Mouse (Mus musculus) liver, adult 2 months (tissue): ENCODE data around the gene Pwp2.

ENCODE experiments used
- CTCF ChIP-seq: fragments of 200-500 bp; IDR thresholded peaks from 2 replicates; pipeline ENCODE4 v1.5.1; 2011; ENCODE audit warnings: low read depth, low read length, control low read depth
- POLR2A ChIP-seq: fragments of 200-500 bp; IDR thresholded peaks from 2 replicates; pipeline ENCODE4 v1.6.1; 2011; ENCODE audit warnings: low read length, control low read depth; ENCODE audit not compliant: insufficient read depth; ENCODE audit errors: extremely low read depth

GRCm38 (mm10) chr10:78138812-78139523, 46.0 kb downstream of the Pwp2 start:
- TF ChIP-seq CTCF, result no peak
- no peak for TF ChIP-seq POLR2A
